ENCODE assay signal across 10 mouse cellular contexts in genomic region chr9:121928498-121928897, GRCm38 (mm10). TPM values are rescaled to one million over a fixed set of nuclear protein-coding genes. Genes with fewer than 3 reads are reported as not detected.
A peak's percentile ranks its signal among the peaks of the same experiment; 100 is the strongest.
DNase-seq lines count a peak whose midpoint lies in the region; ATAC-seq lines count a peak whose summit lies in the region.
"Had no signal": no experiment of that assay in that cellular context is flagged by ENCODE, and none has a peak within 500 bp of the region (broad histone marks: within the 10 kb centered on the region; RNA-seq: fewer than 3 reads in every experiment).

No protein-coding gene starts in this region.

- DNase-seq in liver (peak; percentile 52), MN1 (ENCODE audit: low spot score) (peak; percentile 41)
- DNase-seq in liver, embryonic 11.5 days (ENCODE audit: low spot score) = no peak
- peak; percentile 34 for DNase-seq in cerebellum, adult 9-10 months
- DNase-seq in heart, postnatal 10 days = peak; percentile 41 to 53
- DNase-seq in limb, embryonic 11.5 days (ENCODE audit: low spot score) = peak; percentile 66
- DNase-seq in right cerebral cortex, postnatal 10 days (ENCODE audit: low spot score in 2 of 2) = peak; percentile 67 to 76
- no peak for DNase-seq in gastrocnemius, postnatal 14 days

- H3K36me3 ChIP-seq in liver, embryonic 11.5 days (ENCODE audit: control insufficient read depth, insufficient read depth, low read length) = no peaks in the 10 kb centered on the region
- H3K36me3 ChIP-seq in limb, embryonic 11.5 days (ENCODE audit: control insufficient read depth, insufficient read depth, low read length) = no peaks in the 10 kb centered on the region
- H3K36me3 ChIP-seq: heart, embryonic 13.5 days had no signal

- no peak overlapping the region for H3K4me3 ChIP-seq in liver, embryonic 11.5 days (ENCODE audit: low read depth, low read length)
- H3K4me3 ChIP-seq in limb, embryonic 11.5 days (ENCODE audit: low read depth, low read length) = no peak overlapping the region
- H3K4me3 ChIP-seq: heart, embryonic 13.5 days; megakaryocyte, embryonic 14.5 days had no signal

- H3K9me3 ChIP-seq in liver, embryonic 11.5 days (ENCODE audit: control insufficient read depth, low read length) = no peaks in the 10 kb centered on the region
- no peaks in the 10 kb centered on the region for H3K9me3 ChIP-seq in limb, embryonic 11.5 days (ENCODE audit: control insufficient read depth, low read length)
- H3K9me3 ChIP-seq: heart, embryonic 13.5 days had no signal

- H3K9ac ChIP-seq in liver, embryonic 11.5 days (ENCODE audit: low read depth, low read length) = no peak overlapping the region
- no peak overlapping the region for H3K9ac ChIP-seq in limb, embryonic 11.5 days (ENCODE audit: low read length)
- H3K9ac ChIP-seq: heart, embryonic 13.5 days had no signal

- H3K4me2 ChIP-seq in liver, embryonic 11.5 days = no peak overlapping the region
- no peak overlapping the region for H3K4me2 ChIP-seq in limb, embryonic 11.5 days (ENCODE audit: low read depth, severe bottlenecking)
- H3K4me2 ChIP-seq: heart, embryonic 13.5 days had no signal

- H3K4me1 ChIP-seq in liver, embryonic 11.5 days (replicated peaks; ENCODE audit: control insufficient read depth, insufficient read depth, low read length) = no peaks in the 10 kb centered on the region
- peaks cover 5% of the 10 kb centered on the region; the same call in 1 of the 2 replicates for H3K4me1 ChIP-seq in limb, embryonic 11.5 days (ENCODE audit: control insufficient read depth, insufficient read depth, low read length)

- intact Hi-C loops in heart, postnatal 10 days (cut with DNase I) = no loop called here
- intact Hi-C loops in gastrocnemius, postnatal 14 days (cut with DNase I; ENCODE audit: low total_unique reads) = no loop called here

- 25% methylated on average over 2 of the region's 2 CpGs for WGBS in liver, embryonic 11.5 days
- WGBS in limb, embryonic 11.5 days = 29% methylated on average over 2 of the region's 2 CpGs

- H3K27me3 ChIP-seq in liver, embryonic 11.5 days (replicated peaks; ENCODE audit: control insufficient read depth, insufficient read depth, low read length) = no peaks in the 10 kb centered on the region; the same call in 1 of the 2 replicates
- H3K27me3 ChIP-seq in limb, embryonic 11.5 days (ENCODE audit: control insufficient read depth, insufficient read depth, low read length) = no peaks in the 10 kb centered on the region

- no peak overlapping the region for H3K27ac ChIP-seq in liver, embryonic 11.5 days (ENCODE audit: low read depth, low read length)
- H3K27ac ChIP-seq in limb, embryonic 11.5 days (replicated peaks; ENCODE audit: low read depth, low read length) = no peak overlapping the region
- H3K27ac ChIP-seq: heart, embryonic 13.5 days had no signal

- ATAC-seq in liver, embryonic 11.5 days (replicated peaks; ENCODE audit: low FRiP score) = no peak
- no peak for ATAC-seq in limb, embryonic 11.5 days (ENCODE audit: insufficient number of reproducible peaks, low FRiP score, low TSS enrichment, low read depth)

RNA-seq across cellular contexts. Expression of gene Cyp8b1, which starts 12.4 kb away (rescaled TPM):
- polyA plus RNA-seq in liver, embryonic 11.5 days (2014; fragmentation: Nextera tagmentation; extraction: Ambion mirVana) = not detected in 2 replicates
- not detected for total RNA-seq in heart, postnatal 10 days (2021)
- not detected in 2 replicates for polyA plus RNA-seq in limb, embryonic 11.5 days (2014; fragmentation: Nextera tagmentation; extraction: Ambion mirVana)
- total RNA-seq in gastrocnemius, postnatal 14 days (2021) = not detected
- polyA plus RNA-seq: heart, embryonic 13.5 days had no signal

RNA-seq across cellular contexts. Expression of gene Fam198a, which starts 22.3 kb away (rescaled TPM):
- 0.18 and 0.21 TPM in 2 replicates for polyA plus RNA-seq in liver, embryonic 11.5 days (2014; fragmentation: Nextera tagmentation; extraction: Ambion mirVana)
- total RNA-seq in heart, postnatal 10 days (2021) = 1 to 10 TPM; 2.2 to 2.6 TPM
- polyA plus RNA-seq in limb, embryonic 11.5 days (2014; fragmentation: Nextera tagmentation; extraction: Ambion mirVana) = 0.45 and 0.54 TPM in 2 replicates
- total RNA-seq in gastrocnemius, postnatal 14 days (2021) = 1 to 10 TPM; 3.1 to 4.3 TPM

RNA-seq across cellular contexts. Expression of gene Ackr2, which starts 30.3 kb away (rescaled TPM):
- 0.19 and 0.21 TPM in 2 replicates for polyA plus RNA-seq in liver, embryonic 11.5 days (2014; fragmentation: Nextera tagmentation; extraction: Ambion mirVana)
- total RNA-seq in heart, postnatal 10 days (2021) = 1 to 10 TPM; 3.2 to 3.9 TPM
- polyA plus RNA-seq in limb, embryonic 11.5 days (2014; fragmentation: Nextera tagmentation; extraction: Ambion mirVana) = 0.17 and 0.21 TPM in 2 replicates
- total RNA-seq in gastrocnemius, postnatal 14 days (2021) = 1 to 10 TPM; 2.2 to 2.8 TPM

Comparison
In these comparisons a context has a peak if more than half of its experiments do, and no peak if none do; other contexts are left out.
1. DNase-seq: peak in liver (single experiment), MN1 (single experiment), cerebellum, adult 9-10 months (single experiment), heart, postnatal 10 days (2 of 2), limb, embryonic 11.5 days (single experiment) and right cerebral cortex, postnatal 10 days (2 of 2); none in liver, embryonic 11.5 days (single experiment) and gastrocnemius, postnatal 14 days (single experiment).